Mouse (Mus musculus) midbrain, embryonic 12.5 days (tissue): ENCODE results near the gene Sh3bgr. TPM values are rescaled to one million over a fixed set of nuclear protein-coding genes. Genes with fewer than 3 reads are reported as not detected.

Experiments used
- ATAC-seq: fragments of 200-750 bp; cut with Nextera tagmentation; 2 replicates; pipeline ENCODE4 v1.8.0; 2017; ENCODE audit warnings: low read depth, moderate TSS enrichment, moderate library complexity; ENCODE audit not compliant: low FRiP score
- H3K27ac ChIP-seq: fragments of 300-500 bp; sonication (generic); replicated peaks from 2 replicates; pipeline ENCODE4 v1.5.1; 2016; ENCODE audit warnings: mild to moderate bottlenecking
- H3K27me3 ChIP-seq: fragments of 300-500 bp; sonication (generic); 2 replicates; pipeline ENCODE4 v1.6.1; 2016; ENCODE audit warnings: mild to moderate bottlenecking
- H3K36me3 ChIP-seq: fragments of 300-500 bp; sonication (generic); 2 replicates; pipeline ENCODE4 v1.6.1; 2016
- H3K4me1 ChIP-seq: fragments of 300-500 bp; sonication (generic); 2 replicates; pipeline ENCODE4 v1.6.1; 2016
- H3K4me2 ChIP-seq: fragments of 300-500 bp; sonication (generic); replicated peaks from 2 replicates; pipeline ENCODE4 v1.6.1; 2016; ENCODE audit warnings: mild to moderate bottlenecking, moderate library complexity
- H3K4me3 ChIP-seq: fragments of 300-500 bp; sonication (generic); 2 replicates; pipeline ENCODE4 v1.5.1; 2016; ENCODE audit warnings: mild to moderate bottlenecking
- H3K9ac ChIP-seq: fragments of 300-500 bp; sonication (generic); replicated peaks from 2 replicates; pipeline ENCODE4 v1.6.1; 2016; ENCODE audit warnings: mild to moderate bottlenecking, moderate library complexity
- H3K9me3 ChIP-seq: fragments of 300-500 bp; sonication (generic); 2 replicates; pipeline ENCODE4 v1.6.1; 2016; ENCODE audit warnings: mild to moderate bottlenecking
- WGBS: fragments of 180-500 bp; shearing (Covaris S2); methylation state at CpG from one replicate; pipeline ENCODE4 v1.1.7; 2016; 5-methylcytosine and 5-hydroxymethylcytosine counted together
- polyA plus RNA-seq: library from polyadenylated mRNA; unstranded; fragments of >200 nt; fragmentation: Nextera tagmentation; extraction: Ambion mirVana; gene quantifications from 2 replicates; pipeline ENCODE4 v1.2.1, GENCODE M21; 2016

The Sh3bgr gene
- polyA plus RNA-seq, 1 experiment from 2014 or later, result 0.84 TPM

DNA sequence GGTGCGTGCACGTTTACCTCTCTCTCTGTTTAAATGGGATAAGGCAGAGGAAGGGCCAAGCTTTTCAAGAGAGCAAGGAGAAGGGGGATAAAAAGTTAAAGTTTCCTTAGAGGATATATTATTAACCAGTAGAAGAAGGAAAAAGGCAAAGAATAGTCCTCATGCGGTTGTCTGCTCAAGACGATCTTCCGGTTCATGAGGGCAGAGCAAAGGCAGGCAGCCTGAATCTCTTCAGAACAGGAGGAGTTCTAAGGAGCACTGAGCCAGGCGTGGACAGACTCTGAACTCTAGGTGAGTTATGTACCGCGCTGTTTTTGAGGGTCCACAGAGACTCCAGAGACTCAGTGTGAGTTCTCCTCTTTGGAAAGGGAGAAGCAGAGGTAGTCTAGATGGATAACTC is 58.2 kb downstream of the Sh3bgr start:
- H3K4me3 ChIP-seq, result no peak overlapping the region
- ATAC-seq, result no peak
- no peaks in the 10 kb centered on the region for H3K27me3 ChIP-seq
- no peaks in the 10 kb centered on the region for H3K4me1 ChIP-seq
- H3K9me3 ChIP-seq, result no peaks in the 10 kb centered on the region
- WGBS, result 94% methylated on average over 8 of the region's 8 CpGs
- H3K27ac ChIP-seq, result no peak overlapping the region
- H3K9ac ChIP-seq, result no peak overlapping the region
- no peak overlapping the region for H3K4me2 ChIP-seq
- no peaks in the 10 kb centered on the region for H3K36me3 ChIP-seq

DNA sequence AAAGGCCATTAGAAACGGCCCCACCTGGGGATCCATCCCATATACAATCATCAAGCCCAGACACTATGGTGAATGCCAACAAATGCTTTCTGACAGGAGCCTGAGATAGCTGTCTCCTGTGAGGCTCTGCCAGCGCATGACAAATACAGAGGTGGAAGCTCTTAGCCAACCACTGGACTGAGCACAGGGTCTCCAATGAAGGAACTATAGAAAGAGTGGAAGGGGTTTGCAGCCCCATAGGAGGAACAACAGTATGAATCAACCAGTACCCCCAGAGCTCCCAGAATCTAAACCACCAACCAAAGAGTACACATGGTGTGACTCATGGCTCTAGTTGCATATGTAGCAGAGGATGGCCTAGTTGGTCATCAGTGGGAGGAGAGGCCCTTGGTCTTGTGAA is 71.5 kb downstream of the Sh3bgr start:
- Histone ChIP-seq H3K36me3 (no peaks in the 10 kb centered on the region), H3K27ac (no peak overlapping the region), H3K4me1 (no peaks in the 10 kb centered on the region), H3K4me3 (no peak overlapping the region), H3K4me2 (no peak overlapping the region), H3K9ac (no peak overlapping the region), H3K9me3 (no peaks in the 10 kb centered on the region), H3K27me3 (no peaks in the 10 kb centered on the region; the same call in 1 of the 2 replicates)
- 88% methylated on average over 2 of the region's 2 CpGs for WGBS
- no peak for ATAC-seq

DNA sequence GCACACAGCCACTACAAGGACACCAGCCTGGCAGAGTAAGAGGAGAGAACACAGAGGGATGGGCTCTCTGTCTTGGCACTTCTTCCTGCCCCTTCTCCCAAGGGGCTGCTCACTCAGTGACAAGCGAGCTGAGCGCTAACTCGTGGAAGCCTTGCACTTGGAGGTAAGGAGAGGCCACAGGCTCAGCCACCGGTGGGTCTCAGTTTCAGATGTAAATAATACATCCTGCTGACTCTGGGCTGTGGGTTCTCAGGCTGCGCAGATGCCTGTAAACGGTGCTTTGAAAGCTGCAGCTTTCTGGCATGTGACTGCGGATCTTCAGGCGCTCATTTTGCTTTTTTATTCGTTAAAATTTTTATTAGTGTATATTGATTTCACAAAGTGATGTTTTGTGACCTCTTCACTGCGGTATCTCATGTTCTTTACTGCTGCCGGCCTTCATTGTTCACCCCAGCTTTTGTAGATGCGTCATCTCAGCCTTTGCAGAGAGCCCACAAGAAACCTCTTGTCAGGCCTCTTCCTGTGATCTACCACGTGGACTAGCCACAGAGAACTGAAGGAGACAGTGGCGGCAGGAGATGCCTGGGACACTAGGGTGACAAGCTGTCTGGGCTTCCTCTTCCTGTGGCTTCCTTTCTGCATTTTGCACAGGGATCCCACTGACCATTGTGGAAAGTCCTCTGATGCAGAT is 72.8 kb downstream of the Sh3bgr start:
- 66% methylated on average over 14 of the region's 14 CpGs for WGBS
- H3K27ac ChIP-seq, result no peak overlapping the region
- H3K4me2 ChIP-seq, result no peak overlapping the region
- no peaks in the 10 kb centered on the region for H3K4me1 ChIP-seq
- no peaks in the 10 kb centered on the region for H3K36me3 ChIP-seq
- H3K27me3 ChIP-seq, result no peaks in the 10 kb centered on the region; the same call in 1 of the 2 replicates
- no peak overlapping the region for H3K4me3 ChIP-seq
- H3K9me3 ChIP-seq, result no peaks in the 10 kb centered on the region
- H3K9ac ChIP-seq, result no peak overlapping the region
- ATAC-seq, result no peak

DNA sequence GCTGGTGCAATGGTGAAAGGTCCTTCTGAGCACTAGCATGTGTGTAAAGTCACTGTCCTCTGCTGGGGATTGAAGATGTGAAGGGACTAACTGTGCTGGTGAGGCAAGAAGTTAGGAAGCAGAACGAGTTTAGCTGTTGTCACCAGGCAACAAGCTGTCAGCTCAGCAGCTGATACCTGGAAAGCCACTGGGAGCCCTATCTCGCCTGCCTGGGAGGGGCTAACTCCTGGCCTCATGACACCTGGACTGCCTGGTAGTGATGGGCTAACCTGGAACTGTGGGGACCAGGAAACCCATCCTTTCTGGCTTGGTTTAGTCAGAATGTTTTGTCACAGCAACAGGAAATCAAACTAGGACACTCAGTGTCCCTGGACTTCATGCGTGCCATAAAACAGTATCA is 76.3 kb downstream of the Sh3bgr start:
- H3K4me3 ChIP-seq, result no peak overlapping the region
- no peak for ATAC-seq
- H3K27me3 ChIP-seq, result peaks cover 33% of the 10 kb centered on the region
- H3K4me1 ChIP-seq, result peaks cover 25% of the 10 kb centered on the region; the same call in 1 of the 2 replicates
- no peak overlapping the region for H3K4me2 ChIP-seq
- no peaks in the 10 kb centered on the region for H3K9me3 ChIP-seq
- 78% methylated on average over 3 of the region's 3 CpGs for WGBS
- H3K9ac ChIP-seq, result no peak overlapping the region
- no peaks in the 10 kb centered on the region for H3K36me3 ChIP-seq
- H3K27ac ChIP-seq, result no peak overlapping the region

Other genes with a start within 250 kb of the Sh3bgr start
- gene Psmg1, start 209.5 kb upstream of the Sh3bgr start, polyA plus RNA-seq, result 72.0 and 72.5 TPM in 2 replicates
- gene Brwd1, start 117.9 kb upstream of the Sh3bgr start, polyA plus RNA-seq, result 210 and 222 TPM in 2 replicates
- gene Hmgn1, start 72.7 kb upstream of the Sh3bgr start, polyA plus RNA-seq, result 718 and 726 TPM in 2 replicates
- 116 and 124 TPM in 2 replicates for gene Wrb, start 55.0 kb upstream of the Sh3bgr start, polyA plus RNA-seq
- gene Lca5l, start 8.2 kb upstream of the Sh3bgr start, polyA plus RNA-seq, result 1.2 and 1.6 TPM in 2 replicates
- 1.0 and 1.4 TPM in 2 replicates for gene B3galt5, start 35.4 kb downstream of the Sh3bgr start, polyA plus RNA-seq
- gene Itgb2l, start 243.2 kb downstream of the Sh3bgr start, polyA plus RNA-seq, result not detected in 2 replicates